Mouse (Mus musculus) large intestine, adult 2 months (tissue): ENCODE results near the gene Tmtc2. TPM values are rescaled to one million over a fixed set of nuclear protein-coding genes. Genes with fewer than 3 reads are reported as not detected.

Source experiments
- DNase-seq: peaks from one replicate; pipeline ENCODE4 v3.0.0-alpha.2; 2012; ENCODE audit warnings: low read depth, low spot score
- WGBS: fragments of 180-500 bp; shearing (Covaris S2); methylation state at CpG from one replicate; pipeline ENCODE4 v1.1.7; 2018; 5-methylcytosine and 5-hydroxymethylcytosine counted together
- polyA plus RNA-seq: library from polyadenylated mRNA; depleted of rRNA; stranded (reverse); fragments of >200 nt; gene quantifications from 2 replicates; pipeline ENCODE4 v1.2.3, GENCODE M21; 2012; rRNA removed

Gene Tmtc2
- polyA plus RNA-seq, result 3.5 and 5.2 TPM in 2 replicates

GRCm38 (mm10) chr10:105573908-105574694, at the start of gene Tmtc2:
Gene Tmtc2 (minus strand): TSS chr10:105574451.
- WGBS, result under 1% methylated on average over 60 of the region's 61 CpGs
- DNase-seq, result peak; percentile 84

GRCm38 (mm10) chr10:105612117-105612516, 37.9 kb upstream of the Tmtc2 start:
- 82% methylated on average over 3 of the region's 3 CpGs for WGBS
- no peak for DNase-seq

- 68% methylated on average over 8 of the region's 8 CpGs for WGBS
- no peak for DNase-seq
These were observed 24.6 kb upstream of the Tmtc2 start for GRCm38 (mm10) chr10:105598826-105599225.

GRCm38 (mm10) chr10:105597226-105597625, 23.0 kb upstream of the Tmtc2 start:
- DNase-seq, result no peak
- WGBS, result 81% methylated on average over 3 of the region's 3 CpGs

- 68% methylated on average over 7 of the region's 7 CpGs for WGBS
- DNase-seq, result no peak
These were observed 21.3 kb upstream of the Tmtc2 start for GRCm38 (mm10) chr10:105595480-105596102.

GRCm38 (mm10) chr10:105588141-105588540, 13.9 kb upstream of the Tmtc2 start:
- DNase-seq, result no peak

GRCm38 (mm10) chr10:105579318-105579717, 5.1 kb upstream of the Tmtc2 start:
- no peak for DNase-seq
- 57% methylated on average over 2 of the region's 2 CpGs for WGBS

- WGBS, result 60% methylated on average over 8 of the region's 8 CpGs
- no peak for DNase-seq
These were observed 4.1 kb upstream of the Tmtc2 start for GRCm38 (mm10) chr10:105578291-105578845.

- WGBS, result under 1% methylated on average over 44 of the region's 44 CpGs
- DNase-seq, result peak; percentile 94
These were observed 727 bp upstream of the Tmtc2 start for GRCm38 (mm10) chr10:105574695-105575660.

- 1% methylated on average over 37 of the region's 37 CpGs for WGBS
- DNase-seq, result peak; percentile 45
These were observed 844 bp downstream of the Tmtc2 start for GRCm38 (mm10) chr10:105573306-105573907.

- peak; percentile 35 for DNase-seq
- WGBS, result 1% methylated on average over 16 of the region's 16 CpGs
These were observed 1.4 kb downstream of the Tmtc2 start for GRCm38 (mm10) chr10:105572829-105573228.

- 57% methylated on average over 7 of the region's 7 CpGs for WGBS
- no peak for DNase-seq
These were observed 1.9 kb downstream of the Tmtc2 start for GRCm38 (mm10) chr10:105572301-105572700.

- DNase-seq, result no peak
These were observed 2.4 kb downstream of the Tmtc2 start for GRCm38 (mm10) chr10:105571831-105572230.

GRCm38 (mm10) chr10:105571019-105571418, 3.2 kb downstream of the Tmtc2 start:
- WGBS, result 92% methylated on average over 8 of the region's 8 CpGs

More at GRCm38 (mm10) chr10:105571831-105572230, 2.4 kb downstream of the Tmtc2 start:
- 66% methylated on average over 4 of the region's 4 CpGs for WGBS

GRCm38 (mm10) chr10:105569573-105569972, 4.7 kb downstream of the Tmtc2 start:
- 69% methylated on average over 4 of the region's 4 CpGs for WGBS
- DNase-seq, result no peak

More at GRCm38 (mm10) chr10:105571019-105571418, 3.2 kb downstream of the Tmtc2 start:
- DNase-seq, result no peak

- DNase-seq, result no peak
- WGBS, result 50% methylated on average over 8 of the region's 8 CpGs
These were observed 6.3 kb downstream of the Tmtc2 start for GRCm38 (mm10) chr10:105567825-105568531.

- 89% methylated on average over 4 of the region's 4 CpGs for WGBS
- DNase-seq, result no peak
These were observed 12.7 kb downstream of the Tmtc2 start for GRCm38 (mm10) chr10:105561548-105561947.

- 27% methylated on average over 5 of the region's 5 CpGs for WGBS
- no peak for DNase-seq
These were observed 16.7 kb downstream of the Tmtc2 start for GRCm38 (mm10) chr10:105557581-105557980.
